Mouse (Mus musculus) left cerebral cortex, adult 9 months (tissue): ENCODE data around the gene Rabep2.

Experiments used
- DNase-seq, 2 experiments: peaks; one replicate each; pipeline ENCODE4 v3.0.0; 2022; ENCODE audit warnings: low spot score in 2 of 2

Gene Rabep2

DNA sequence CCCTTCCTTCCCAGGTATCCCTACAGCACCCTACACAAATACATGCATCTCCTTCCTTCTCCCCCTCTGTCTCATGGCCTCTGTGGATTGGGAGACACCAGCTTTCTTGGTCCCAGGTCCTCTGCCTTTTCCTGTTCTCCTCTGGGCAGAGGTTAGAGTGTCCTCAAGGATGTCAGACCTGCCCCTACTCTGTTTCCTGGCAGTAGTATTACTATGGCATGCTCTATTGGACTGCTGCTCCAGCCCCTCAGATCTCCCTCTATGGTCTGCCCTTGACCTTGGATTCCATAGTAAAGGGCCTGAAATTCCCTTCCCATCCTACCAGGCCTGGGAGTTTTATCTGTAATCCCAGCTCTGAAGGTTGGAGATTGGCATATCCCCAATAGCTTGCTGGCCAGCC, 1.6 kb downstream of the Rabep2 start:
- no peak for DNase-seq

DNA sequence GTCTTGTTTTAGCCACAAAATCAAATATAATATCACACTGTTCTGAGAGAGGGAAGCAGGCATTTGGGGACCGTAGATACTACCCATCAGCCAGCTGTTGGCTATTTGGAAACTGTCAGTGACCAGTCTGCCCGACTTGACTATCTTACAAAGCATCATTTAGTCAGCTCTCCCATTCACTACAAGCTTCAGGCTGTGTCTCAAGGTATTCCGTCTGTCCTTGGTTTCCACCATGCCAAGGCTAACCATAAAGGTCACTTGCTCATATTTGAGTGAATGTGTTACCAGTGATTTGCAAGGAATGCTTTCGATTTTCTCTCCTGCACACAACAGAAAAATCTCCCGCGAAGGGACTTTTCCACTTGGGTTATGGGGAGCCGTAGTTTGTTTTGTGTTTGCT, 6.2 kb downstream of the Rabep2 start:
- no peak for DNase-seq

DNA sequence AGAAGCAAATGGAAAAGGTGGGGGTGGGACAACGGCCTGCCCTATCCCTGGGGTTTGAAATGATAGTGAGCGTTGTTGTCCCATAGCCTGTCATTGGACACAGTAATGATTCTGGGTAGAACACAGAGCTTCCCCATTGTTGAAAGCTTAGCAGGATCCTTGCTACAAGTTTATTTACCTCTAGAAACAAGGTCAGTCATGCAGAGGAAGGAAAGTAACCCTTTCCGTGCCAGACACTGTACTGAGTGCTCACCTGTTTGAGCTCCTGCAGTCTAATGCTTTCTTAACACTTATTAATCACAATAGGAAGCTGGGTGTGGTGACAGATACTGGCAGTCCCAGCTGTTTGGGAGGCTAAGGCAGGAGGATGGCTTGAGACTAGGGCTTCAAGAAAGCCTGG, 7.2 kb downstream of the Rabep2 start:
- DNase-seq: no peak

DNA sequence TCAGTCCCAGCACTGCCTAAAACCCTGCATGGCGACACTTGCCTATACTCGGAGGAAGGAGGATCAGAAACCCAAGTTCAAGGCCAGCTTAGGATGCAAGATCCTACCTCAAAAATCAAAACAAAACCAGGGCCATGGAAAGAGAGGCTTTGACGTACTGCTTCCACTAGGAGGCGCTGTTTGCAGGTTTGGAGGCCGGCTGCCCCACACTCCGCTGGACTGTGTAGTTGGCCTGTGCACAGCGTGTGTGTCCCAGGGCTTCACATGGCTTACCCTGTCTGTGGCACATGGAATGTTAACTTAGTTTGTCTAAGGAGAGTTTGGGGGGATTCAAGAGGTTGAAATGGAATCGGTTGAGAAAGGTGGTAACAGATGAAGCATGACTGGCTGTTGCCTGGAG, 8.3 kb downstream of the Rabep2 start:
- peak in 1 of 2 experiments; percentile 14 for DNase-seq

GRCm38 (mm10) chr7:126440134-126440533, 11.6 kb downstream of the Rabep2 start:
- no peak for DNase-seq

DNA sequence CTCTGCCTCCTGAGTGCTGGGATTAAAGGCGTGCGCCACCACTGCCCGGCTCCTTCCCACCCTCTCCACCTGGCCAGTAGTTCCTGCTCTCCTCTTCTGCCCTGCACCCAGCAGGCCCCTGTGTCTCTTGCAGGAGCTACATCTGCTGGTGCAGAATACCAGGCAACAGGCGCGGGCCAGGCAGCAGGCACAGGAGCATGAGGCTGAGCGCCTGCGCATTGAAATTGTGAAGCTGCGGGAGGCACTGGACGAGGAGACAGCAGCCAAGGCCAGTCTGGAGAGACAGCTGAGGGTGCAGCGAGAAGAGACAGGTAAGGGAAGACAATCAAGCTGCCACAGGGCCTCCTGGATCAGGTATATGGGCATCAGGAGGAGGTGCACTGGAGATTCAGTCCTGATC, 15.4 kb downstream of the Rabep2 start:
- DNase-seq: no peak

- no peak for DNase-seq
Measured at GRCm38 (mm10) chr7:126444536-126444935, 16.0 kb downstream of the Rabep2 start.

DNA sequence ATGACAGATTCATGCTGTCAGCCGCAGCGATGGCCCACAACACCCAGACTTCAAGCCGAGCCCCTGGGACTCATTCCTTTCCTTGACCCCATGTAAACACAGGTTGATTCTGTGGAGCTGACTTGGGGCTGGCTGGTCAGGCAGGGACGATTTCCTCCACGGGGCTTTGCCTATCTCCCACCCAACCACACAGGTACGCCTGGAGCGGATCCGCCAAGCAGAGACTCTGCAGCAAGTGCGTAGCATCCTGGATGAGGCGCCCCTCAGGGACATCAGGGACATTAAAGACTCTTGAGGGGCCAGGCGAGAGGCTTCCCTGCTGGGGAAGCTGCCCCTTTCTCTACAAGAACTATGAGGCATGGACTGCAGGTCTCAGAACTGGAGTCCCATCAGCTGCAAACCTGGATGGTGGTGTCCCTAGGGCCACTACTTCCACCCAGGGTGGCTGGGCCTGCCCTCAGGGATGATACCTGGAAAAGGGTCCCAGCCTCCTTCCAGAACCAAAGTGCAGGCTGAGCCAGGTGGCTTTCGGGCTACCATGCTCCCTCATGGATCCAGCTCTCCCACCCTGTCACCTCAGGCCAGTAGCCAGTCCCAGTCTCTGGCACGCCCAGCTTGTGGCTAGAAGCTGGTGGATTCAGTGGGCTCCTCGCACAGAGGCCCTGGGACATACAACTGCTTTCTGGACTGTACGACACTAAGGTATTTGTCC, 16.7 kb downstream of the Rabep2 start:
- no peak for DNase-seq

GRCm38 (mm10) chr7:126446217-126446616, 17.7 kb downstream of the Rabep2 start:
- DNase-seq: no peak

GRCm38 (mm10) chr7:126448481-126448880, 19.9 kb downstream of the Rabep2 start:
- DNase-seq: no peak

DNA sequence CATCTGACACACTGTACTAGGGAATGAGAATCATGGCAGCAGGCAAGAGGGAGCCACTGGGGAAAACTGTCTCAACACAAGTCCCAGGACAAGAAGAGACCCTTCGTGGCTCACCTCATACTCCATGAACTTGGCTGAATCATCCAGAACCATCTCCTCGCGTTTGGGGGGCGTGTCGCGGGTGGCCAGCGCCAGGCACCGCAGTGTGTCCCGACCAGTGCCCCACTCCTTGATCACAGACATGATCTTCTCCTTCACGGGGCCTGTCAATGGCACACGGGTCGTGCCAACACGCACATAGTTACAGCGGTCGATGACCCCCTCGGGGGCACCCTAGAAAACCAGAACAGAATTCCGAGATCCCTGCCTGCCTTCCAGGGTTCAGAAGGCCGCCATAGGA, 21.4 kb downstream of the Rabep2 start:
- no peak for DNase-seq

- DNase-seq: no peak
Measured at GRCm38 (mm10) chr7:126450641-126451040, 22.1 kb downstream of the Rabep2 start.

DNA sequence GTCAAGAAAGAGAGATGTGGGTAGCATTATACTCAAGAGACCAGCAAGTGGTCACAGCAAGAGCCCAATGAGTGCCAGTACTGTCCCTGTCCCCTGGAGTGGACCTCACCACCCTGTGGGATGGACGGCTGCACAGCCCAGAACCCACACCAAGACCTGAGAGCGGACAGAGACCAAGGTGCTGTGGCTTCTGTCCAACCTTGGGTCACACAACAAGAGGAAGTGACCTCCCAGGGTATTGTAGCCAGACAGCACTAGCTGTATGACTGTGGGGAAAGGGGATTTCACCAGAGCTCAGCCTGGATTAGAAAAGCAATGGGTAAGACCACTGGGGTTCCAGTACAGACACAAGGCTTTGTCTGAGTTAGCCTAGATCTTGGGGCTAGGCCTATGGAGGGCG, 23.7 kb downstream of the Rabep2 start:
- no peak for DNase-seq

GRCm38 (mm10) chr7:126453861-126454260, 25.3 kb downstream of the Rabep2 start:
- no peak for DNase-seq

GRCm38 (mm10) chr7:126455242-126455641, 26.7 kb downstream of the Rabep2 start:
- DNase-seq: no peak

- DNase-seq: no peak
Measured at GRCm38 (mm10) chr7:126456382-126457266, 28.1 kb downstream of the Rabep2 start.

DNA sequence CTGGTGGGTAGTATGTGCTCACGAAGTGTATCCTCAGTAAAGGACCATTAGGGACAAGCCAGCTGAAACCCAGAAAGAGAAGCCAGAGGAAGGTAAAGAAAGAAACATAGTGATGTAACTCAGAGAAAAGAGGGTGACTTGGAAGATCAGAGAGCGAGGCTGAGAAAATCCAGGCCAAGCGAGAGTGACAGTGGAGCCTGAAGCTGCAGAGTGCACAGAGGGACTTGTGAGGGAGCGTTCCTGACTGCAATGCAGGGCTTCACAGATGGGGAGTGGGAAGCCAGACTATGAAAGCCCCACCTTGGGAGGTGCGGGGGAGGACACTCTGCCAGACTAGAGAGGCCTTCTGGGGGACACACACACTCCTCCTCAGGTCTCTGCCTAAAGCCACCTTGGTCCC, 29.7 kb downstream of the Rabep2 start:
- no peak for DNase-seq

DNA sequence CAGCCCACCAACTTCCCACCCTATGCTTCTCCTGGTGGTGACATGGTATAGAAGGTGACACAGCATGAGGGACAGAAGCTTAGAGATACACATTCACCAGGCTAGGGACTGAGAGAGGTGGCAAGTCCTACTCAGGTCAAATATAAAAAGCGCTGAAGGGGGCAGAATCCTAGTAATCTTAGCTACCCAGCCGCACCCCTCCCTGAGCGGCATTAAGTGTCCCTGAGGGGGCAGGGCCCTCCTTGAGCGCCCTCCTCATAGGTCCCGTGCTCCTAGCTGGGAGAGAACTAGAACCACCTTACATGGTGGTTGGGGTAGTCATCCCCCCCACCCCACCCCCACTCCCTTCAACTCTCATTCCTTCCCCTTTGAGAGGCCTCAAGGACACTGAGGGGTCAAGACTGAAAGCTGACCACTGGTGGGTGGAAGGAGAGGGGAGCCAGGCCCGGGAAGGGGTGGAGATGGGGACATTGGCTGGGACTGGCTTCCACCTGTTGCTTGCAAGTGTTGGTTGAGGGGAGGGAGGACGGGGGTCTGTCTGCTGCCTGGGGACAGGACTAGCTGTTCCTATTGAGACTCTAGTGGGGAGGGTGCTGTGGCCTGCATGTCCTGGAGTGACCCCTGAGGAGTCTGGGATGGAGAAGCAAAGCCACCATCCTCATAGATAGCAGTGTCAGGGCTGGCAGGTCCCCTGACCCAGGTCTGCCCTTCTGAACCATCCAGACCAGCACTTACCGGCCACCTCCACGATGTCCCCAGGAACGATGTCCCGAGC, 30.5 kb downstream of the Rabep2 start:
- no peak for DNase-seq

DNA sequence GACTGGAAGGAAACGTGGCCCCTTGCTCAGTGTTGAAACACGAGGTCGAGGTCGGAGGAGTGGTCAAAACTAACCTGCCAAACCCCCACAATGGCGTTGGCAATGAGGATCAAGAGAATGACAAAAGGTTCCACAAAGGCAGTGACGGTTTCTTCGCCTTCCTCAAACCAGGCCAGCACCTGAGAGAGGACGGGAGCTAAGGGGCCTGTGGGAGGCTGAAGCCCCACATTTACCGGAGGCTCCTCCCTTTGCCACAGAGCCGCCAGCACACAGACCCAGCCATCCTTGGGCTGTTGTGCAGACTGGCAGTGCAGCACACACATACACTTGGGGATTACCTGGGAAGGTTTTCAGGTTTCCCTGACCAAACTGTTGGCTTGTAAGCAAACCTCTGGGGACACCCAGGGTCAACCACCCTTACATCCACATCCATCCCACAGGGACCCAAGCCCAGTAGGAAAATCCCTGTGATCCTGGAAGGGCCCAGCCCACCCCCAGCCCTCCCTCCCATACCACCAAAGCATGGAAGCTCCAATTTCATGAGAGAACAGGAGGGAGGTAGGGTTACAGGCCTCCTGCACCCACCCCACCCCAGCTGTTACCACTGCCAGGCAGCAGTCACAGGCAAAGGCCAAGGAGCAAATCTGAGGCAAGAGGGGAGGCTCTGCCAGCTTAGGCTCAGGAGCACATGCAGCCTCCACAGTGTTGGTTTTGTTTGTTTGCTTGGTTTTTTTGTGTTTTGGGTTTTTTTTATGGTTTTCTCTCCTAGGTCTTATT, 32.3 kb downstream of the Rabep2 start:
- no peak for DNase-seq

DNA sequence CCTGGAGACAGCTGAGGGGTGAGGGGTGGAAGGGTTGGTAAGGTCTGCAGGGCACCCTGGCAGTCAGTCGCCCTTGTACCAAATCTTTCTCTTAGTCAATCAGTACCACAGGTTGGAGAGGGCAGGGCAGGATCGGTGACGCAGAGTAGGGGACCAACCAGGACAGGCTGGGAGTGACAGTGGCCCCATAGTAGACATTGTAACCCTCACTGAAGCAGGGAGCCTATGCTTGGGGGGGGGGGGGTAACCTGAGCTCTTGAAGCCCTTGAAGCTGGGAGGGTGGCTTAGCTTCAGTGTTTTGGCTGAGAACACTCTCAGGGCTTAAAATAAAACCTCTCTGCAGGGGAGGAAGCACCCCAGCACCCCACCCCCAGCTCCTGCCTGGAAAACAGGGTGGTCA, 33.1 kb downstream of the Rabep2 start:
- DNase-seq: no peak

DNA sequence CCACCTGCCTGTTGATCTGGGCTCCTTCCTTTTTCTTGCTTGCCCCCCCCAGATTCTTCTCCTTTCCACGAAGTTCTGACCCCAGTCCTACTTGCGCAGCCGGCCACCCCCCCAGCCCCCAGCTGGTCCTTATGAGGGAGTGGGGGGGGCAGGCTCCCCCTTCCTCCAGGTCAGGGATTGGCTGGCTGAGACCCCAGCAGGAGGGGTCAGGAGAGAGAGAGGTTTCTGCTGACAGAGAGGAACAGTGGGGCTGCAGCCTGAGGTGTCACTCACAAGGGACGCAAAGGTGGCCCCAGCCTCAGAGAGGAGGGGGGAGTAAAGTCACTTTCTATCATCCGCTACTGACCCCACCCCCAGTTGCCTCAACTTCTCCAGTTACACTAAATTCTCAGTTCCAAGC, 34.4 kb downstream of the Rabep2 start, which contains the start of gene Atp2a1:
TSS of gene Atp2a1 (minus strand) at position 105 of the 400 bp plus-strand sequence.
- no peak for DNase-seq

- DNase-seq: no peak
Measured at GRCm38 (mm10) chr7:126463547-126463946, 35.0 kb downstream of the Rabep2 start.
